Mouse (Mus musculus) heart, adult 2 months (tissue): ENCODE measurements around the gene Sh2b3. TPM values are rescaled to one million over a fixed set of nuclear protein-coding genes. Genes with fewer than 3 reads are reported as not detected.

Experiments used
- DNase-seq, 2 experiments: peaks; one replicate each; pipeline ENCODE4 v3.0.0; 2021
- H3K27ac ChIP-seq: fragments of 200-600 bp; 2 replicates; pipeline ENCODE4 v1.8.1; 2022
- H3K27me3 ChIP-seq: fragments of 200-500 bp; 2 replicates; pipeline ENCODE4 v1.6.1; 2012; ENCODE audit warnings: mild to moderate bottlenecking, low read length, inconsistent platforms, mixed read lengths; ENCODE audit not compliant: control insufficient read depth, insufficient read depth
- H3K36me3 ChIP-seq: fragments of 200-500 bp; 2 replicates; pipeline ENCODE4 v1.6.1; 2012; ENCODE audit warnings: low read length, inconsistent platforms; ENCODE audit not compliant: control insufficient read depth, insufficient read depth
- H3K4me1 ChIP-seq: fragments of 200-500 bp; 2 replicates; pipeline ENCODE4 v1.6.1; 2011; ENCODE audit warnings: low read length; ENCODE audit not compliant: control insufficient read depth, insufficient read depth
- H3K4me3 ChIP-seq: fragments of 200-600 bp; 2 replicates; pipeline ENCODE4 v1.8.1; 2022
- H3K79me2 ChIP-seq: fragments of 200-500 bp; replicated peaks from 2 replicates; pipeline ENCODE4 v1.6.1; 2012; ENCODE audit warnings: mild to moderate bottlenecking, inconsistent platforms, low read length, moderate library complexity, mixed read lengths; ENCODE audit not compliant: control insufficient read depth, insufficient read depth
- H3K9ac ChIP-seq: fragments of 200-500 bp; 2 replicates; pipeline ENCODE4 v1.6.1; 2012; ENCODE audit warnings: low read depth, mild to moderate bottlenecking, control low read depth, inconsistent platforms, low read length, mixed read lengths
- CTCF ChIP-seq: fragments of 200-600 bp; IDR thresholded peaks from 2 replicates; pipeline ENCODE4 v1.8.1; 2022; ENCODE audit warnings: antibody characterized with exemption, mild to moderate bottlenecking, moderate library complexity
- EP300 ChIP-seq: fragments of 200-500 bp; IDR thresholded peaks from 2 replicates; pipeline ENCODE4 v1.6.1; 2011; ENCODE audit warnings: low read depth, low read length, control low read depth; ENCODE audit not compliant: insufficient read depth
- POLR2A ChIP-seq: fragments of 200-500 bp; IDR thresholded peaks from 2 replicates; pipeline ENCODE4 v1.6.1; 2011; ENCODE audit warnings: mild to moderate bottlenecking, low read depth, low read length, control low read depth; ENCODE audit not compliant: insufficient read depth
- WGBS: fragments of 180-500 bp; shearing (Covaris S2); methylation state at CpG from one replicate; pipeline ENCODE4 v1.1.7; 2018; 5-methylcytosine and 5-hydroxymethylcytosine counted together
- intact Hi-C: fragments of 180-260 bp; cut with DNase I; formaldehyde crosslinking; loops from one replicate; pipeline ENCODE4 v1.15.1; 2025
- polyA plus RNA-seq: library from polyadenylated mRNA; depleted of rRNA; stranded (reverse); fragments of >200 nt; gene quantifications from 2 replicates; pipeline ENCODE4 v1.2.3, GENCODE M21; 2012
- total RNA-seq, 2 experiments: library from RNA; stranded (reverse); gene quantifications; 2 replicates each; pipeline ENCODE4 v1.2.3; 2021

Gene Sh2b3
- total and polyA plus RNA-seq, 3 experiments = 19.3 to 22.5 (median 21.6) TPM

GRCm38 (mm10) chr5:121835949-121836691 lies 1.3 kb downstream of the Sh2b3 start:
- DNase-seq = peak in 1 of 2 experiments; percentile 61
- H3K4me1 ChIP-seq = peaks cover 27% of the 10 kb centered on the region

DNA sequence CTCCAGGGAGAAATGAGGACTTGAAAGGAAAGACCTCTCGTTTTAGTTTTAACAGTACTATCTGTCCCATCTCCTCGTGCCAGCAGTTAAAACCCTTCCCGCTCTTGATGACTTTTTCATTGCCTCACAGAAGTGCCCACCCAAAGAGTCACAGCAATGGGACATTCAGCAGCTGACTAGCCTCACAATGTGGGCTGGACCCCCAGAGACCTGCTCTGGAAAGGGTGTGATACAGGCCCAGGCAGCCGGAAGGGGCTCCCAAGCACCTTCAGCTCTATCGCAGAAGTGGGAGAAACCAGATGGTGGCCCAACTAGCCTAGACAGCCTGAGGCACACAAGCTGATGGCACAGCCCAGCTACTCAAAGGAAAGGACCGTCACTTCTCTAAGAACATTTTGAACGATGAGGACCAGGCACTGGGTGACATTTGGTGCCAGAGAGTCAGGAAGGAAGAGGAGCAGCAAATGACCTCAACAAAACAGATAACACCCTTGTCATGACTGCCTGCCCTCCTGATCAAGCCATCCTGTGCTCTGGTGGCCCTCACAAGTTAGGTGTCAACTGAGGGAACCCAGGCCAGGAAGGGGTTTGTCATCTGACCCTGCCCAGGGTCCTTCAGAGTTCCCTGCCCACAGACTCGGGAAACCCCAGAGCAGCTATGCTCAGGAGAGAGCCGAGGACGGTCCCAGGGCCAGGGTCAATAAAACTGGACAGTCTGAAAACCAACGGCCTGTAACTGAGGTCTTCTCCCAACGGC lies 2.3 kb downstream of the Sh2b3 start:
- peak overlapping the region; percentile 74 for H3K4me3 ChIP-seq
- H3K27me3 ChIP-seq = no peaks in the 10 kb centered on the region
- TF ChIP-seq EP300 (0 out of 2 replicates have a peak, but pooled peaks have one; percentile 14), POLR2A (no peak), CTCF (no peak)
- peak overlapping the region; percentile 98 for H3K27ac ChIP-seq
- peaks cover 2% of the 10 kb centered on the region; the same call in 1 of the 2 replicates for H3K36me3 ChIP-seq
- H3K79me2 ChIP-seq = peaks cover 20% of the 10 kb centered on the region
- peak in 1 of 2 experiments; percentile 28 for DNase-seq
- WGBS = 18% methylated on average over 12 of the region's 12 CpGs
- peak overlapping the region; percentile 91 for H3K9ac ChIP-seq
- H3K4me1 ChIP-seq = peaks cover 31% of the 10 kb centered on the region
- intact Hi-C loops = loop anchor here (5.0 kb wide), 1 partner anchor 123 kb away; the partner anchor contains the start of gene Atxn2

More at GRCm38 (mm10) chr5:121835949-121836691, 1.3 kb downstream of the Sh2b3 start:
- peak overlapping the region; percentile 91 for H3K9ac ChIP-seq
- H3K36me3 ChIP-seq = peaks cover 2% of the 10 kb centered on the region; the same call in 1 of the 2 replicates
- H3K27ac ChIP-seq = peak overlapping the region; percentile 98
- intact Hi-C loops = loop anchor here (5.0 kb wide), 1 partner anchor 124 kb away; the partner anchor contains the start of gene Atxn2
- H3K27me3 ChIP-seq = no peaks in the 10 kb centered on the region
- under 1% methylated on average over 49 of the region's 51 CpGs for WGBS
- peaks cover 16% of the 10 kb centered on the region for H3K79me2 ChIP-seq
- peak overlapping the region; percentile 74 for H3K4me3 ChIP-seq
- TF ChIP-seq CTCF (no peak), EP300 (no peak), POLR2A (no peak; the same call in 1 of the 2 replicates)

GRCm38 (mm10) chr5:121834241-121834606 lies 3.2 kb downstream of the Sh2b3 start:
- peak overlapping the region; percentile 98 for H3K27ac ChIP-seq
- peaks cover 20% of the 10 kb centered on the region for H3K79me2 ChIP-seq
- H3K4me1 ChIP-seq = peaks cover 33% of the 10 kb centered on the region
- 35% methylated on average over 7 of the region's 7 CpGs for WGBS
- intact Hi-C loops = no loop called here
- H3K4me3 ChIP-seq = peak overlapping the region; percentile 74
- peaks cover 2% of the 10 kb centered on the region; the same call in 1 of the 2 replicates for H3K36me3 ChIP-seq
- H3K9ac ChIP-seq = peak overlapping the region; percentile 2
- no peaks in the 10 kb centered on the region for H3K27me3 ChIP-seq
- no peak for DNase-seq
- TF ChIP-seq EP300 = no peak
- TF ChIP-seq CTCF = no peak
- no peak for TF ChIP-seq POLR2A

GRCm38 (mm10) chr5:121833572-121834240 lies 3.7 kb downstream of the Sh2b3 start:
- Histone ChIP-seq H3K4me3 (peak overlapping the region; percentile 74), H3K79me2 (peaks cover 23% of the 10 kb centered on the region), H3K9ac (peak overlapping the region; percentile 46), H3K27me3 (no peaks in the 10 kb centered on the region), H3K4me1 (peaks cover 31% of the 10 kb centered on the region), H3K36me3 (peaks cover 2% of the 10 kb centered on the region; the same call in 1 of the 2 replicates), H3K27ac (peak overlapping the region; percentile 98)
- intact Hi-C loops = no loop called here
- TF ChIP-seq CTCF (no peak), EP300 (peak; percentile 56; the same call in 1 of the 2 replicates)
- 25% methylated on average over 10 of the region's 10 CpGs for WGBS
- DNase-seq = peak; percentile 87 to 91

DNA sequence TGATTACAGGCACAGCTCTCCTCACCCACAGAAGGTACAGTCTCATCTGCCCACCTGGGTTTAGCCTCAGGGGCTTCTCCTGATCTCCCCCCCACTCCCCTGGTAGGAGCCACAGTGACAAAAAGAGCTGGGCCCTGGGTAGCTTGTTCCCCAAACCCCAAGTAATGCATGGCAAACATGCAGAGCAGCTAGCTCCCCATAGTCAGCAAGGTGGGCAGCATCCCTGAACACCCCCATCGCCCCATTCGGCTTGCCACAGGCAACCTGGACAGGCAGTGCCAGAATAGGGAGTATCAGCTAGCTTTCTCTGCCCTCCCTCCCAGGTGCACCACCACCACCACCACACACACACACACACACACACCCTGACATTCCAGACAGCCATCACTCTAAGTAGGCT lies 4.3 kb downstream of the Sh2b3 start:
- TF ChIP-seq EP300 = no peak
- TF ChIP-seq POLR2A = no peak
- no peak for TF ChIP-seq CTCF
- Histone ChIP-seq H3K36me3 (peaks cover 5% of the 10 kb centered on the region), H3K27ac (peak overlapping the region; percentile 98), H3K27me3 (no peaks in the 10 kb centered on the region), H3K4me1 (peaks cover 31% of the 10 kb centered on the region), H3K79me2 (peaks cover 28% of the 10 kb centered on the region), H3K4me3 (peak overlapping the region; percentile 35; the same call in 1 of the 2 replicates), H3K9ac (peak overlapping the region; percentile 46)
- 66% methylated on average over 2 of the region's 2 CpGs for WGBS
- no peak for DNase-seq
- intact Hi-C loops = no loop called here
